In the genomic region with DNA sequence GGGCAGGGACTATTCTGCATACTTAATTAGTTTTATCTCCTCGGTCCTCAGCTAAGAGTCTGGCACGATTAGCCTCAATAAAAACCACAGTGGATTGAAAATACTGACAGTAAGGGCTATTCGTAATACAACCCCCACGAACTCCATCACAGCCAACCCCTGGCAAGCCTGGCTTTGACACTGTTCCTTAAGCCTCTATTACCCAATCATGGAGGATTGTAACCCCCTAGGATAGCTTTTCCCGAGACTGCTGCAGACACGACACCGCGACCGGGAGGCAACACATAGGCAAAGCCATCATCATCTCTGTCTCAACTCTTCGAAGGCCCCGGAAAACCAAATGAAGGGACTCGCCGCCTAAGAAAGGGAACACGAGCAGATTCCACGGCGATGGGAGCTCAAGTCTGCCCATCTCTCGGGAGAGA, we compare ENCODE assay signal across 8 mouse cellular contexts. TPM values are rescaled to one million over a fixed set of nuclear protein-coding genes. Genes with fewer than 3 reads are reported as not detected.
DNase-seq lines count a peak whose midpoint lies in the region; ATAC-seq and TF ChIP-seq lines count a peak whose summit lies in the region.

No protein-coding gene starts in this region.

- no peaks in the 10 kb centered on the region for H3K27me3 ChIP-seq in cerebellum, adult 2 months (ENCODE audit: control insufficient read depth, insufficient read depth, low read length)
- H3K27me3 ChIP-seq in spleen, adult 2 months (ENCODE audit: control insufficient read depth, insufficient read depth, low read length) = no peaks in the 10 kb centered on the region
- no peaks in the 10 kb centered on the region for H3K27me3 ChIP-seq in intestine, embryonic 16.5 days (replicated peaks; ENCODE audit: control insufficient read depth, insufficient read depth, low read length)
- H3K27me3 ChIP-seq in midbrain, embryonic 16.5 days (ENCODE audit: control insufficient read depth, insufficient read depth, low read depth, low read length) = no peaks in the 10 kb centered on the region

- H3K4me1 ChIP-seq in cerebellum, adult 2 months (ENCODE audit: control insufficient read depth, insufficient read depth, low read length) = peaks cover 5% of the 10 kb centered on the region; the same call in 1 of the 2 replicates
- H3K4me1 ChIP-seq in spleen, adult 2 months (ENCODE audit: control insufficient read depth, insufficient read depth, insufficient read length) = peaks cover 2% of the 10 kb centered on the region; the same call in 1 of the 2 replicates
- H3K4me1 ChIP-seq in intestine, embryonic 16.5 days (ENCODE audit: control insufficient read depth, insufficient read depth, low read length) = peaks cover 5% of the 10 kb centered on the region; the same call in 1 of the 2 replicates
- H3K4me1 ChIP-seq in midbrain, embryonic 16.5 days (ENCODE audit: control insufficient read depth, insufficient read depth, low read length) = peaks cover 19% of the 10 kb centered on the region

- H3K4me3 ChIP-seq in cerebellum, adult 2 months (replicated peaks; ENCODE audit: insufficient read depth, low read depth, low read length) = peak overlapping the region; percentile 83
- H3K4me3 ChIP-seq in spleen, adult 2 months (ENCODE audit: extremely low read depth, insufficient read depth, insufficient read length) = peak overlapping the region; percentile 98
- H3K4me3 ChIP-seq in intestine, embryonic 16.5 days (ENCODE audit: low read length) = peak overlapping the region; percentile 95
- peak overlapping the region; percentile 83 for H3K4me3 ChIP-seq in midbrain, embryonic 16.5 days (ENCODE audit: low read depth, low read length)

- TF ChIP-seq CTCF in cerebellum, adult 2 months (IDR thresholded peaks at IDR 0.05; ENCODE audit: borderline replicate concordance, insufficient read depth, low read depth, low read length) = no peak
- no peak for TF ChIP-seq CTCF in spleen, adult 2 months (IDR thresholded peaks at IDR 0.05; ENCODE audit: extremely low read depth, insufficient read depth, insufficient read length, insufficient replicate concordance)

- no peak for TF ChIP-seq POLR2A in cerebellum, adult 2 months (IDR thresholded peaks at IDR 0.05; ENCODE audit: borderline replicate concordance, insufficient read depth, low read length)
- TF ChIP-seq POLR2A in spleen, adult 2 months (IDR thresholded peaks at IDR 0.05; ENCODE audit: low read depth, low read length) = no peak

- H3K9me3 ChIP-seq in intestine, embryonic 16.5 days (ENCODE audit: control insufficient read depth, low read length) = no peaks in the 10 kb centered on the region
- H3K9me3 ChIP-seq in midbrain, embryonic 16.5 days (replicated peaks; ENCODE audit: control insufficient read depth, low read length, poor library complexity, severe bottlenecking) = no peaks in the 10 kb centered on the region

- H3K4me2 ChIP-seq in intestine, embryonic 16.5 days (ENCODE audit: low read depth, low read length) = peak overlapping the region; percentile 74
- peak overlapping the region; percentile 82 for H3K4me2 ChIP-seq in midbrain, embryonic 16.5 days (ENCODE audit: low read length)

- peak overlapping the region; percentile 78 for H3K27ac ChIP-seq in cerebellum, adult 2 months (ENCODE audit: insufficient read depth, low read length)
- peak overlapping the region; percentile 96 for H3K27ac ChIP-seq in spleen, adult 2 months (ENCODE audit: insufficient read depth, low read length)
- peak overlapping the region; percentile 92 for H3K27ac ChIP-seq in intestine, embryonic 16.5 days (ENCODE audit: low read length)
- peak overlapping the region; percentile 95 for H3K27ac ChIP-seq in midbrain, embryonic 16.5 days (ENCODE audit: low read length)

- ATAC-seq in intestine, embryonic 16.5 days = no peak
- no peak for ATAC-seq in midbrain, embryonic 16.5 days

- peak overlapping the region; percentile 96 for H3K9ac ChIP-seq in intestine, embryonic 16.5 days (ENCODE audit: low read depth, low read length)
- peak overlapping the region; percentile 87 for H3K9ac ChIP-seq in midbrain, embryonic 16.5 days (ENCODE audit: low read depth, low read length)

- DNase-seq in cerebellum, adult 2 months = no peak
- DNase-seq in cerebellum, postnatal 25 days = no peak
- no peak for DNase-seq in spleen, adult 2 months (ENCODE audit: low read depth in 1 of 2, low spot score in 2 of 2)
- DNase-seq in spleen, adult 12 weeks (ENCODE audit: low spot score) = no peak
- DNase-seq in left cerebral cortex, postnatal 36 days (ENCODE audit: low spot score in 2 of 2) = no peak
- DNase-seq in spleen, postnatal 14 days (ENCODE audit: low spot score in 2 of 2) = no peak

- H3K36me3 ChIP-seq in spleen, adult 2 months (ENCODE audit: control insufficient read depth, insufficient read depth, low read length) = peaks cover 3% of the 10 kb centered on the region; the same call in 1 of the 2 replicates
- H3K36me3 ChIP-seq in intestine, embryonic 16.5 days (ENCODE audit: control insufficient read depth, insufficient read depth, low read length) = 0 out of 2 replicates have a peak, but pooled peaks cover 2% of the 10 kb centered on the region
- H3K36me3 ChIP-seq in midbrain, embryonic 16.5 days (ENCODE audit: control insufficient read depth, insufficient read depth, low read length) = no peaks in the 10 kb centered on the region

- WGBS in cerebellum, adult 2 months = 0% methylated on average over 17 of the region's 17 CpGs
- WGBS in spleen, adult 2 months = under 1% methylated on average over 17 of the region's 17 CpGs
- under 1% methylated on average over 17 of the region's 17 CpGs for WGBS in intestine, embryonic 16.5 days
- WGBS in midbrain, embryonic 16.5 days = under 1% methylated on average over 17 of the region's 17 CpGs

- intact Hi-C loops in left cerebral cortex, postnatal 36 days (cut with DNase I) = loop anchor here (2.0 kb wide), 1 partner anchor 74 kb away; no protein-coding TSS in a partner anchor

RNA-seq across cellular contexts. Expression of a gene that starts 0.6 kb away (rescaled TPM):
- 66.8 and 66.9 TPM in 2 replicates for polyA plus RNA-seq in cerebellum, adult 2 months (2012; rRNA removed)
- polyA plus RNA-seq in spleen, adult 2 months (2012; rRNA removed) = 6.1 and 6.4 TPM in 2 replicates
- polyA plus RNA-seq in intestine, embryonic 16.5 days (2015; fragmentation: Nextera tagmentation; extraction: Ambion mirVana) = 94.5 and 96.3 TPM in 2 replicates
- 89.4 and 96.8 TPM in 2 replicates for polyA plus RNA-seq in midbrain, embryonic 16.5 days (2015; fragmentation: Nextera tagmentation; extraction: Ambion mirVana)
- total RNA-seq in left cerebral cortex, postnatal 36 days (2021) = 10 to 100 TPM; 75.9 to 96.3 TPM

RNA-seq across cellular contexts. Expression of a gene that starts 48.3 kb away (rescaled TPM):
- polyA plus RNA-seq in cerebellum, adult 2 months (2012; rRNA removed) = 18.2 and 19.9 TPM in 2 replicates
- polyA plus RNA-seq in spleen, adult 2 months (2012; rRNA removed) = 10.3 and 11.8 TPM in 2 replicates
- 15.5 and 17.0 TPM in 2 replicates for polyA plus RNA-seq in intestine, embryonic 16.5 days (2015; fragmentation: Nextera tagmentation; extraction: Ambion mirVana)
- polyA plus RNA-seq in midbrain, embryonic 16.5 days (2015; fragmentation: Nextera tagmentation; extraction: Ambion mirVana) = 14.2 and 14.9 TPM in 2 replicates
- 10 to 100 TPM; 17.9 to 21.1 TPM for total RNA-seq in left cerebral cortex, postnatal 36 days (2021)
